Mouse (Mus musculus): Measurements from ENCODE around the gene Kif5a.

GRCm38 (mm10) chr10:127268401-127268800 is 5.3 kb upstream of the Kif5a start:
- TF ChIP-seq USF1 (IDR thresholded peaks at IDR 0.05; ENCODE audit: low read depth, low read length) (no peak), POLR2A (IDR thresholded peaks at IDR 0.05; ENCODE audit: low read depth, low read length) (no peak), EP300 (IDR thresholded peaks at IDR 0.05; ENCODE audit: low read length) (no peak), RAD21 (IDR thresholded peaks at IDR 0.05; ENCODE audit: low read depth, low read length) (no peak), NRF1 (IDR thresholded peaks at IDR 0.05; ENCODE audit: low read depth, low read length) (no peak), CTCF (conservative IDR thresholded peaks at IDR 0.05 in 1 of 2, IDR thresholded peaks at IDR 0.05 in 1 of 2; ENCODE audit: low read depth in 2 of 2, low read length in 2 of 2) (no peak)
